Mouse (Mus musculus): ENCODE data around the gene Rtl10. TPM values are rescaled to one million over a fixed set of nuclear protein-coding genes. Genes with fewer than 3 reads are reported as not detected.
"Not testable (repeated sequence)": the region's sequence is repeated elsewhere in the genome, so short reads cannot be mapped to it uniquely, and the experiment has no call there.

Gene Rtl10
- polyA plus RNA-seq, 1 experiment from 2014 or later: 3.8 TPM

DNA sequence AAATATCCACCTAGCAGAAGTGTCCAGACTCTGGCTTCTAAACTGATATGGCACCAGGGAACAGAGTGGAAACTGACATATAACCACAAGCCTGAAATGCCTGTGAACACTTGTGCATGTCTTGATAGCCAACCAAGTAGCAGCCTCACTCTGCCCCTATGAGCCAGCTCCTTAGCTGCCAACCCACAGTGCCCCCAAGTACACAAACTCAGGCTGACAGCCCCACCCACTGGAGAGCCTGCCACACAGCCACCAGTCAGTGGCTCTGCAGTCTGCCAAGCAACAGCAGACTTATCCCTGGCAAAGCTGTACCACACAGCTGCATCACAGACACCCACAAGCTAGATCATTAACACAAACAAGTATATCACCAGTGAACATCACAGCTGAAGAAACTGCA is 19.4 kb downstream of the Rtl10 start:
- H3K4me3 ChIP-seq: no peak overlapping the region
- no peaks in the 10 kb centered on the region for H3K27me3 ChIP-seq (replicated peaks; ENCODE audit: low read depth, poor library complexity, severe bottlenecking)
- no peak overlapping the region for H3K27ac ChIP-seq (replicated peaks)
- no peaks in the 10 kb centered on the region for H3K36me3 ChIP-seq (replicated peaks)
- H3K9me3 ChIP-seq: no peaks in the 10 kb centered on the region
- H3K4me1 ChIP-seq: no peaks in the 10 kb centered on the region
- DNase-seq (ENCODE audit: low spot score): no peak

DNA sequence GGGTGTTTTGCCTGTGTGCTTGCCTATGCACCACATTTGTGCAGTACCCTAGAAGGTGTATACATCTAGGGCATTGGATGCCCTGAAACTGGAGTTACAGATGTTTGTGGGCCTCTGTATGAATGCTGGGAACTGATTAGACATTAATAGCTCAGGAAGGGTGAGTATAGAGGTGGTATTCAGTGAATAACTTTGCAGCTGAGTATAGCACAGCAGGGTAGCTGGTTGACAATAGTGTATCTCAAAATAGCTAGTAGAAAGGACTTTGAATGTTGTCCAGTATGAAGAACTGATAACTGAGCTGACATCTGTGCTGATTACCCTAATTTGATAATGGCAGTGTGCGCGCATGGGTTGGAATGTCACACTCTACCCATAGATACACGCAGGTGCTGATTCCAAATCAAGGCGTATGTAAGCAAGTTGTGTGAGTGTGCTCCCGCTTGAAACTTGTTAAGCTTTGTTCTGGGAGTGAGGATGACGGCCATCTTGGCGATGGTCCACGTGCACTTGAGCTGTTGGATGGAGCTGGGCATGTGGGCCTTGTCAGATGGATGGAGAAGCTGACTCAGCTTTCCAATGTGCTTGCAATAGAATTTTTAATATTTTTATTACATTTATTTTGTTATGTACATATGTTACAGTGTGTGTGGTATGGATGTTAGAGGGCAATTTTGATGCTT is 25.0 kb downstream of the Rtl10 start:
- no peaks in the 10 kb centered on the region for H3K27me3 ChIP-seq (replicated peaks; ENCODE audit: low read depth, poor library complexity, severe bottlenecking)
- no peak overlapping the region for H3K27ac ChIP-seq (replicated peaks)
- 91% methylated on average over 8 of the region's 8 CpGs for WGBS
- H3K36me3 ChIP-seq (replicated peaks): no peaks in the 10 kb centered on the region
- H3K4me1 ChIP-seq: no peaks in the 10 kb centered on the region
- no peak for DNase-seq (ENCODE audit: low spot score)
- no peak overlapping the region for H3K4me3 ChIP-seq
- no peaks in the 10 kb centered on the region for H3K9me3 ChIP-seq

DNA sequence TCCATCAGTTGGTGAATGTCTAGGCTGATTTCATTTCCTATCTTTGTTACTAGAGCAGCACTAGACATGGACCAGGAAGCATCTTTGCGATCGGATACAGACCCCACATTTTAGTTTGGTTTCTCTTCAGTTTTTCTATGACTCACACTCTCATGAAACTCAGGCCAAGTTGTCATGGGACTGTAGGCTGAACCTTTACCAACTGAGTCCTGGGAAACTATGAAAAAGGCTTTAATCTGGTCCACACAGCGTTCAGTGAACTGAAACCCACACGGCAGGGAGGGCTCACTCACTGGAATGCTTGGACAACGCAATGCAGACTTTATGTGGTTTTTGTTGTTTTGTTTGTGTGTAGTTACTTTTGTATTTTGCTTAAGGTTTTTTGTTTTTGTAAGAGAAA is 30.0 kb downstream of the Rtl10 start:
- Histone ChIP-seq H3K27me3 (replicated peaks; ENCODE audit: low read depth, poor library complexity, severe bottlenecking) (no peaks in the 10 kb centered on the region), H3K4me1 (no peaks in the 10 kb centered on the region), H3K36me3 (replicated peaks) (no peaks in the 10 kb centered on the region), H3K27ac (replicated peaks) (no peak overlapping the region), H3K9me3 (peaks cover 3% of the 10 kb centered on the region; the same call in 1 of the 2 replicates), H3K4me3 (no peak overlapping the region)
- no peak for DNase-seq (ENCODE audit: low spot score)
- WGBS: 91% methylated on average over 5 of the region's 5 CpGs

DNA sequence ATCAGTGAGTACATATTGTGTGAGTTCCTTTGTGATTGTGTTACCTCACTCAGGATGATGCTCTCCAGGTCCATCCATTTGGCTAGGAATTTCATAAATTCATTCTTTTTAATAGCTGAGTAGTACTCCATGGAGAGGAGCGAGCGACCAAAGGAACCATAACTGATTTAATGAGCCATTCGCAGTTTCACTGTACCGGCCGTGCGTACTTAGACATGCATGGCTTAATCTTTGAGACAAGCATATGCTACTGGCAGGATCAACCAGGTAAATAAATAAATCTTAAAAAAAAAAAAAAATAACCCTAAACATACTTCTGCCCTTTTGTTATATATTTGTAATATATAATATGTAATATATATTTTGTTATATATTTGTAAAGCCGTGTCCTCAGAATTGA is 34.4 kb downstream of the Rtl10 start:
- WGBS: 95% methylated on average over 7 of the region's 7 CpGs
- H3K4me1 ChIP-seq; H3K9me3 ChIP-seq; H3K27ac ChIP-seq (replicated peaks); H3K36me3 ChIP-seq (replicated peaks); H3K27me3 ChIP-seq (replicated peaks; ENCODE audit: low read depth, poor library complexity, severe bottlenecking); DNase-seq (ENCODE audit: low spot score); H3K4me3 ChIP-seq: not testable (repeated sequence)

DNA sequence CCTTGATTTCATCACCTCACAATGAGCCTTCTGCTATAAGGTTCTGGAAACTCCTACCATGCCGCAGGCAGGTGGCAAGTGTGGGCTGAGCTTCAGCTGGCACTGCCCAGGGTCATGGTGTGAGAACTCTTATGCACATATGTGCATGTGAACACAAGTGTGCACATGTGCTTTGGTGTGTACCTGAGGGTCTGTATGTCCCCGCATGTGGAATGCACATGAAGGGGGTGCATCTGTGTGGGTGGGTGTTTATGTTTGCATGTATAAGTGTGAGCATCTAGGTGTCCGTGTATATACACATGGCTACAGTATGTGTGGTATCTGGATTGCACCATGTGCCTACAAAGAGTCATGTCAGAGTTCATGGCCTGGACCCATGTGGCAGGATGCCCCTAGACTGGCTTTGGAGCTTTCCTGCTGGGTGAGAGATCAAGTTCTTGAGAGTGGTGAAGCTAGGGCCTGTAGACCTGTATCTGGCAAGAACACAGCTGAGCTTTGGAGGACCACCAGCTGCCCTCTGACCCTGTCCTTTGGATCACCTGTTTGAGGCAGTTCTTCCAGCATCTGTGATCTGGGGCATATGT is 38.8 kb downstream of the Rtl10 start:
- DNase-seq (ENCODE audit: low spot score): no peak
- H3K9me3 ChIP-seq: no peaks in the 10 kb centered on the region
- no peak overlapping the region for H3K27ac ChIP-seq (replicated peaks)
- H3K4me1 ChIP-seq: peaks cover 12% of the 10 kb centered on the region; the same call in 1 of the 2 replicates
- 90% methylated on average over 3 of the region's 3 CpGs for WGBS
- no peaks in the 10 kb centered on the region for H3K36me3 ChIP-seq (replicated peaks)
- no peak overlapping the region for H3K4me3 ChIP-seq
- no peaks in the 10 kb centered on the region for H3K27me3 ChIP-seq (replicated peaks; ENCODE audit: low read depth, poor library complexity, severe bottlenecking)

DNA sequence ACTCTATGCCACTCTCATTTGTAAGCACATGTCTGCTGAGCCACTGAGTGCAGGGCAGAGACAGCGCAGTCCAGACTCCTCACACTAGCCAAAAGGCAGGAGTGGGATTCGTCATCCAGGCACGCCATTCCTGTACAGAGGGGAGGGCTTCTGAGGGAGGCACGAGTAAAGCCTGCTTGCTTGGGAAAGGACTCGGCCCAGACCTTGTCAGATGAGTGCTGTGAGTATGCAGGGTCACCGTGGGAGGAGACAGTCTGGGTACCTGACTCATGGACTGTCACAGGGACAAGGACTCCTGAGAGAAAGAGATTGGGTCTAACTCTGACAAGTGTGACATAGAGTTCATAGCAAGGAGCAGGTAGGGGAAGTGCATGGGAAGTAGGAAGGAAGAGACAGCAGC is 40.6 kb downstream of the Rtl10 start:
- Histone ChIP-seq H3K27ac (replicated peaks) (no peak overlapping the region), H3K4me3 (no peak overlapping the region), H3K27me3 (replicated peaks; ENCODE audit: low read depth, poor library complexity, severe bottlenecking) (no peaks in the 10 kb centered on the region), H3K4me1 (peaks cover 15% of the 10 kb centered on the region; the same call in 1 of the 2 replicates), H3K9me3 (no peaks in the 10 kb centered on the region), H3K36me3 (replicated peaks) (no peaks in the 10 kb centered on the region)
- DNase-seq (ENCODE audit: low spot score): no peak
- WGBS: 78% methylated on average over 6 of the region's 6 CpGs

DNA sequence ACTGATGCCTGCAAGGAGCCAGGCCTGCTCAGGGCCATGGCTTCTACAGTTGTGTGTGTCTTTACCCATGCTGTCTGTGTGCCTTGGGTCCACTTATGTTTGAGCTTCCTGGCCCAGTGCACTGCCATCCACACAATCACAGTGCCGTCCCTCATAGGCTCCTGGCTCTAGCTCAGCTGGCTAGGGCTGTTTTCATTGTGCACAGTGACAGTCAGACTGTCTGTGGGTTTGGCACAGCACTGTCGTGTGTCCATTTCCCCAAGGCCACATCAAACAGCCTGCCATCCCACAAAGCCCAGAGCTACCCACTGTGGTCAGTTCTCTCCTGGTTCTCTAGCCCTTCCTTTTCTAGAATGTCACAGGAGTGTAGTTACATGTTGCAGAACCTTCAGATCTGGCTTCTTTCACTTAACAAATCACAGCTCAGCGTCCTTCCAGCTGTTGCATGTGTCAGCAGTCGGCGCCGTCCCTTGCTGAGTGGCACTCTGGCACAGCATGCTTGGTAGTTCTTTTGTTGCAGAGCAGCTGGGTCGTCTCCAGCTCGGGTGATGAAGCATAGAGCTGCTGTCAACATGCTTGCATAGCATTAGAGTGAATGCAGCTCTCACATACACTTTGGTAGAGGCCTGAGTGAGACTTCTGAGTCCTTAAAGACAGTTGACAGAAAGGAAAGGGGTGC is 44.6 kb downstream of the Rtl10 start:
- no peak overlapping the region for H3K4me3 ChIP-seq
- H3K4me1 ChIP-seq: peaks cover 15% of the 10 kb centered on the region; the same call in 1 of the 2 replicates
- DNase-seq (ENCODE audit: low spot score): no peak
- WGBS: 78% methylated on average over 8 of the region's 8 CpGs
- H3K9me3 ChIP-seq: no peaks in the 10 kb centered on the region
- no peaks in the 10 kb centered on the region for H3K36me3 ChIP-seq (replicated peaks)
- 0 out of 2 replicates have a peak overlapping the region, but pooled peaks have one; percentile 15 for H3K27ac ChIP-seq (replicated peaks)
- H3K27me3 ChIP-seq (replicated peaks; ENCODE audit: low read depth, poor library complexity, severe bottlenecking): 0 out of 2 replicates have a peak, but pooled peaks cover 4% of the 10 kb centered on the region

DNA sequence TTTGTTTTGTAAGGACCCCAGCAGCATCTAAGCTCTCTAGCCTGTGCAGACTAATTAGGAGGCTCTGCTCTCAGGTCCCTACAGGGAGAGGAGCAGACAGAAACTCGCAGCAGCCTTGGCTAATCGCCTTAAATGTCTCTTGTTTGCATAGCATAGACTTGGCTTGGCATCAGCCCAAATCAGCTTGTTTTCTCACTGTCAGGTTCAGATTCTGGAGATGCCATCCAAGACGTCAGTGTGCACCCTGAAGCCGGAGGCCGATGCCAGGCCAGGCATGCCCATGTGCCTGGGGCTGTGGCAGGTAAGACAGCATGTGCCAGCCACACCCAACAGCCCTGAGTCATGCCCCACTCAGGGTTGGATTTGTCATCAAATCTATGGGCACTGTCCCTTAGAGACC is 49.2 kb downstream of the Rtl10 start:
- 0 out of 2 replicates have a peak, but pooled peaks cover 7% of the 10 kb centered on the region for H3K27me3 ChIP-seq (replicated peaks; ENCODE audit: low read depth, poor library complexity, severe bottlenecking)
- H3K9me3 ChIP-seq: no peaks in the 10 kb centered on the region
- H3K4me3 ChIP-seq: no peak overlapping the region
- H3K4me1 ChIP-seq: peaks cover 29% of the 10 kb centered on the region
- WGBS: 85% methylated on average over 5 of the region's 5 CpGs
- H3K36me3 ChIP-seq (replicated peaks): no peaks in the 10 kb centered on the region
- H3K27ac ChIP-seq (replicated peaks): no peak overlapping the region
- no peak for DNase-seq (ENCODE audit: low spot score)

Other genes starting within 250 kb of the Rtl10 start
- gene Gm49776, start 240.6 kb upstream of the Rtl10 start, polyA plus RNA-seq (2016; fragmentation: Nextera tagmentation; extraction: Ambion mirVana): 6.6 TPM in 1 of 2 replicates, not detected in the other
- 47.3 and 50.9 TPM in 2 replicates for gene Dgcr8, start 209.7 kb upstream of the Rtl10 start, polyA plus RNA-seq (2016; fragmentation: Nextera tagmentation; extraction: Ambion mirVana)
- 29.1 and 31.5 TPM in 2 replicates for gene Tango2, start 150.8 kb upstream of the Rtl10 start, polyA plus RNA-seq (2016; fragmentation: Nextera tagmentation; extraction: Ambion mirVana)
- 65.8 and 71.2 TPM in 2 replicates for gene Arvcf, start 150.7 kb upstream of the Rtl10 start, polyA plus RNA-seq (2016; fragmentation: Nextera tagmentation; extraction: Ambion mirVana)
- gene Txnrd2, start 72.5 kb upstream of the Rtl10 start, polyA plus RNA-seq (2016; fragmentation: Nextera tagmentation; extraction: Ambion mirVana): 27.9 and 32.3 TPM in 2 replicates
- 56.2 and 58.4 TPM in 2 replicates for gene Comt, start 72.0 kb upstream of the Rtl10 start, polyA plus RNA-seq (2016; fragmentation: Nextera tagmentation; extraction: Ambion mirVana)
- gene Gnb1l, start 188 bp upstream of the Rtl10 start, polyA plus RNA-seq (2016; fragmentation: Nextera tagmentation; extraction: Ambion mirVana): 17.9 and 19.1 TPM in 2 replicates
- gene Tbx1, start 91.8 kb downstream of the Rtl10 start, polyA plus RNA-seq (2016; fragmentation: Nextera tagmentation; extraction: Ambion mirVana): 8.1 and 9.5 TPM in 2 replicates
- 2.6 and 3.5 TPM in 2 replicates for gene Gp1bb, start 123.5 kb downstream of the Rtl10 start, polyA plus RNA-seq (2016; fragmentation: Nextera tagmentation; extraction: Ambion mirVana)
- 3.2 and 3.6 TPM in 2 replicates for gene Gm49601, start 127.5 kb downstream of the Rtl10 start, polyA plus RNA-seq (2016; fragmentation: Nextera tagmentation; extraction: Ambion mirVana)
- 30.2 and 32.2 TPM in 2 replicates for gene Sept5, start 131.1 kb downstream of the Rtl10 start, polyA plus RNA-seq (2016; fragmentation: Nextera tagmentation; extraction: Ambion mirVana)